Mouse (Mus musculus): ENCODE data around the gene Myo18b. TPM values are rescaled to one million over a fixed set of nuclear protein-coding genes. Genes with fewer than 3 reads are reported as not detected.

The Myo18b gene
- total and polyA plus RNA-seq, 3 experiments = 0.05 TPM; not detected in 2

DNA sequence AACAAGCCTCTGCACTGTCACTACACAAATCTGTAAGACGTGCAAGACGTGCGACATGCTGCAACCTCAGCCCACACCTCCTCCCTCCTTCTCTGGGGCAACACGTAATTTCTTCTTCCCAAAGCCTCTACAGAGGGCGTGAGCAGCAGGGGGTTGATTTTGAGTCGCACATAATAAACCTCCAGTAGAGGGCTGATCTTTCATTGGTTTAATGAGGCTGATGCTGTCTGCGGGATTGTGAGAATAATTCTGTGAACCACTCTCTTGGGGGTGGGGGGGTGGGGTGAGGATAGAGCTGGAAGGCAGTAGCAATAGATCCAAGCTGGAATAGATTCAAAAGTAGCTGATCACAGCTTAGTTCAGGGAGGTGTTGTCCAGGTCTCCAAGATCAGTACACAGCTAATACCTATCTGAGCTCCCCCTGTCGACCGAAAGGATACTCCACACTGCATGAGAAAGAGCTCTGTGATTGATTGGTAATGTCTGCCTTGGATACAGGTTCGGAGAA, 235.2 kb downstream of the Myo18b start:
- Histone ChIP-seq H3K27me3 (ENCODE audit: insufficient read depth, low read length) (no peaks in the 10 kb centered on the region), H3K9me3 (replicated peaks) (peaks cover 94% of the 10 kb centered on the region)

DNA sequence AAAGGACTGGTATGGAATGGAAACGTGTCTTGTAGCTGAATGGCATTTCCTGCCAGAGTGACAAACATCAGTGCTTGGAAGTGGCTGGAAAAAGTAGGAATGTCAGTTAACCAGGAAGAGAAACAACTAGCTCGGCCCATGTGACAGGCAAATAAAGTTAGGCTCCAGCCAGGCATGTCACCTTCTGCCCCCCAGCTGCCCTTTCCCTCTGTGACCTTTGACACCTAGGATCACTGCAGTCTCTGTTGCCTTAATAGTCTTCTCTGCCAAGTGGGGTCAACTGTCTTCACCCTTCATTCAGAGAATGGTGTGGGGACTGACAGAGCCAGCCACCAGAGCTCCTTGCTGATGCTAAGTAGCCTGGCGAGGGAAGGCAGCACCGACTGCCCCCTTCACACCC, 236.9 kb downstream of the Myo18b start:
- H3K9me3 ChIP-seq (replicated peaks) = peaks cover 94% of the 10 kb centered on the region
- no peaks in the 10 kb centered on the region for H3K36me3 ChIP-seq (replicated peaks)
- no peaks in the 10 kb centered on the region for H3K27me3 ChIP-seq (ENCODE audit: insufficient read depth, low read length)
- H3K4me3 ChIP-seq (ENCODE audit: low read depth, low read length) = no peak overlapping the region
- DNase-seq (ENCODE audit: low spot score) = no peak
- no peak for ATAC-seq (ENCODE audit: extremely low read depth, insufficient number of reproducible peaks, low FRiP score, poor library complexity, severe bottlenecking)
- H3K4me1 ChIP-seq (ENCODE audit: insufficient read depth, low read depth, low read length) = no peaks in the 10 kb centered on the region
- TF ChIP-seq TAL1 (conservative IDR thresholded peaks at IDR 0.05; ENCODE audit: low read depth, low read length) (no peak), GATA2 (IDR thresholded peaks at IDR 0.05; ENCODE audit: borderline replicate concordance, low read depth, low read length) (no peak), CTCF (IDR thresholded peaks at IDR 0.05; ENCODE audit: low read depth, low read length) (no peak), GATA1 (IDR thresholded peaks at IDR 0.05; ENCODE audit: borderline replicate concordance, low read length) (no peak)

More for the DNA sequence above, 235.2 kb downstream of the Myo18b start:
- no peak for DNase-seq (ENCODE audit: low spot score)
- Histone ChIP-seq H3K36me3 (replicated peaks) (no peaks in the 10 kb centered on the region), H3K4me3 (ENCODE audit: low read depth, low read length) (no peak overlapping the region), H3K4me1 (ENCODE audit: insufficient read depth, low read depth, low read length) (no peaks in the 10 kb centered on the region)
- no peak for ATAC-seq (ENCODE audit: extremely low read depth, insufficient number of reproducible peaks, low FRiP score, poor library complexity, severe bottlenecking)
- TF ChIP-seq GATA2 (IDR thresholded peaks at IDR 0.05; ENCODE audit: borderline replicate concordance, low read depth, low read length) = no peak

DNA sequence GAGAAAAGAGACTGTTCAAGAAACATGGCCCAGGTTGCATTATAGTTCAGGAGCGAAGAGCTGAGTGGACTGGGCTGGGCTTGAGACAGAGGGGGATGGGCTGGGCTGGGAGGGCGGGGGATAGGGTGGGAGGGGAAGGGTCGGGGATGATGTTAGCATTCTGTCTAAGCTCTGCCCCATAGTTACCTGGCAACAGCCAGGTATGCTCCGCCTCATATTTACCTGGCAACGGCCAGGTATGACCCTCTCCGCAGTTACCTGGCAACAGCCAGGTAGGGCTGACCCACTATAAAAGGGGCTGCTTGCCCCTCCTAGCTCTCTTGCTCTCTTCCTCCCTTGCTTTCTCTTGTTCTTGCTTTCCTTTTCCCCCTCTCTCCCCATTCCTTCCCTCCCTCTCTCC, 239.4 kb downstream of the Myo18b start:
- ATAC-seq (ENCODE audit: extremely low read depth, insufficient number of reproducible peaks, low FRiP score, poor library complexity, severe bottlenecking) (no peak), DNase-seq (ENCODE audit: low spot score) (no peak)
- Histone ChIP-seq H3K9me3 (replicated peaks) (peaks cover 94% of the 10 kb centered on the region), H3K27me3 (ENCODE audit: insufficient read depth, low read length) (no peaks in the 10 kb centered on the region), H3K36me3 (replicated peaks) (no peaks in the 10 kb centered on the region), H3K4me1 (ENCODE audit: insufficient read depth, low read depth, low read length) (no peaks in the 10 kb centered on the region), H3K4me3 (ENCODE audit: low read depth, low read length) (no peak overlapping the region)
- TF ChIP-seq TAL1 (conservative IDR thresholded peaks at IDR 0.05; ENCODE audit: low read depth, low read length) = no peak
- TF ChIP-seq POLR2AphosphoS5 (IDR thresholded peaks at IDR 0.05; ENCODE audit: insufficient replicate concordance, low read depth, low read length) = no peak
- TF ChIP-seq CTCF (IDR thresholded peaks at IDR 0.05; ENCODE audit: low read depth, low read length) = no peak
- no peak for TF ChIP-seq GATA2 (IDR thresholded peaks at IDR 0.05; ENCODE audit: borderline replicate concordance, low read depth, low read length)
- no peak for TF ChIP-seq GATA1 (IDR thresholded peaks at IDR 0.05; ENCODE audit: borderline replicate concordance, low read length)

DNA sequence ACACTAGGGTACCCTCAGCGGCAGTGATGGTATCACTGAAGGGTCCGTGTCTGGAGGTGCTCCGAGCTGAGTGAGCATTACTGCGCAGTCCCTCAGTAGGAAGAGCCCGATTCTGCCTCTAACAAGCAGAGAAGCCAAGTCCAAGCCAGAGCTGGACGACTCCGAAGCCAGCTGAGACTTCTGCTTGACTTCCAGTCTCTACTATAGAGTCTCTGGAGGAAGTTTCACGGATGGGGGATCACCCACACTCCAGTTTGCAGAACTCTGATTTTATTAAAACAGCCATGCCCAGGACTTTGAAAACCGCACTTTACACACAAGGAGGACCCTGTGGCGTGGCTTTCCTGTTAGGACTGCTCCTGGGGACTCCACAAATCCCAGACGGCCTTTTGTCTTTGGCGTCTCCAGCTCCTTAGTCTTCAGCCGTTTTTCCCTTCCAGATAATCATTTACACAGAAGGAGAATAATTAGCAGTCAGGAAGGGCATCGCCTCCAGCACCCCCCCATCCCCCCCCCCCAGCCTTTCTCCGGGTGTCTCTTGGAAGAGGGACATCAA, 240.1 kb downstream of the Myo18b start:
- Histone ChIP-seq H3K36me3 (replicated peaks) (no peaks in the 10 kb centered on the region), H3K4me3 (ENCODE audit: low read depth, low read length) (no peak overlapping the region), H3K4me1 (ENCODE audit: insufficient read depth, low read depth, low read length) (no peaks in the 10 kb centered on the region), H3K27me3 (ENCODE audit: insufficient read depth, low read length) (no peaks in the 10 kb centered on the region), H3K9me3 (replicated peaks) (peaks cover 94% of the 10 kb centered on the region)
- DNase-seq (ENCODE audit: low spot score) (no peak), ATAC-seq (ENCODE audit: extremely low read depth, insufficient number of reproducible peaks, low FRiP score, poor library complexity, severe bottlenecking) (no peak)
- TF ChIP-seq POLR2AphosphoS5 (IDR thresholded peaks at IDR 0.05; ENCODE audit: insufficient replicate concordance, low read depth, low read length) (no peak), CTCF (IDR thresholded peaks at IDR 0.05; ENCODE audit: low read depth, low read length) (no peak), TAL1 (conservative IDR thresholded peaks at IDR 0.05; ENCODE audit: low read depth, low read length) (no peak), GATA1 (IDR thresholded peaks at IDR 0.05; ENCODE audit: borderline replicate concordance, low read length) (no peak), GATA2 (IDR thresholded peaks at IDR 0.05; ENCODE audit: borderline replicate concordance, low read depth, low read length) (no peak)

DNA sequence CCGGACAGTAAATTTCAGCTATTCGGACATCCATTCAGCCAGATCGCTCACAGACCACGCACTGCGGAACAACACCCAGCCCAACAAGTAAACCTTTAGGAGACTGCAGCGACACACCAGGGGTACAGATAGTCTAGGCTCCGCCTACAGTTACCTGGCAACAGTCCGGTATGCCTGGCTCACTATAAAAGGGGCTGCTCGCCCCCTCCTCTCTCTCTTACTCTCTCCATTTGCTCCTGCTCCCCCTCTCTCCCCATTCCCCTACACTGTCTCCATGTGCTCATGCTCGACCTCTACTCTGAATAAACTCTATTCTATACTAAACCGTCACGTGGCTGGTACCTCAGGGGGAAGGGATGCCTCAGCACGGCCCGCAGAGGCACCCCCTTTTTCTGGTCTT, 240.6 kb downstream of the Myo18b start:
- Histone ChIP-seq H3K4me3 (ENCODE audit: low read depth, low read length) (no peak overlapping the region), H3K9me3 (replicated peaks) (peaks cover 94% of the 10 kb centered on the region), H3K4me1 (ENCODE audit: insufficient read depth, low read depth, low read length) (no peaks in the 10 kb centered on the region), H3K36me3 (replicated peaks) (no peaks in the 10 kb centered on the region), H3K27me3 (ENCODE audit: insufficient read depth, low read length) (no peaks in the 10 kb centered on the region)
- ATAC-seq (ENCODE audit: extremely low read depth, insufficient number of reproducible peaks, low FRiP score, poor library complexity, severe bottlenecking) (no peak), DNase-seq (ENCODE audit: low spot score) (no peak)
- TF ChIP-seq POLR2AphosphoS5 (IDR thresholded peaks at IDR 0.05; ENCODE audit: insufficient replicate concordance, low read depth, low read length) (no peak), GATA2 (IDR thresholded peaks at IDR 0.05; ENCODE audit: borderline replicate concordance, low read depth, low read length) (no peak)

DNA sequence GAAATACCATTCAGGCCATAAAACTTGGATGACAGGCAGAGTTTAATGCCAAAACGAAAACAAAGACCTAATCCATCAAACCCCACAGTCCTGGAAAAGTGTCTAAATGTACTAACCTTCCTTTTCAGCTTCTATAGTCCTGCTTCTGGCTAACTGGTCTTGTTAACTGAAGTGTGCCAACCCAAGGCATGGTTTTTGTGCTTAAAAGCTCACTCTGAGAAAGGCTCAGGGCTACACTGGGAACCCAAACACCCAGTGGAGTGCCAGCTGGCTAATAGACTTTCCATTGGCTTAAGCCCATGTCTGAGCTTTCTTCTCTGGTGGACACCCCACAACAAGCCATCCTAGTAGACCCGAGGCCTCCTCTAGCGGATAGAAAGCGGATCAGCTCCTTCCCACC, 244.1 kb downstream of the Myo18b start:
- Histone ChIP-seq H3K4me1 (ENCODE audit: insufficient read depth, low read depth, low read length) (no peaks in the 10 kb centered on the region), H3K4me3 (ENCODE audit: low read depth, low read length) (no peak overlapping the region), H3K36me3 (replicated peaks) (no peaks in the 10 kb centered on the region), H3K27me3 (ENCODE audit: insufficient read depth, low read length) (no peaks in the 10 kb centered on the region), H3K9me3 (replicated peaks) (peaks cover 81% of the 10 kb centered on the region)
- no peak for TF ChIP-seq GATA1 (IDR thresholded peaks at IDR 0.05; ENCODE audit: borderline replicate concordance, low read length)
- TF ChIP-seq GATA2 (IDR thresholded peaks at IDR 0.05; ENCODE audit: borderline replicate concordance, low read depth, low read length) = no peak
- no peak for TF ChIP-seq CTCF (IDR thresholded peaks at IDR 0.05; ENCODE audit: low read depth, low read length)
- no peak for DNase-seq (ENCODE audit: low spot score)
- ATAC-seq (ENCODE audit: extremely low read depth, insufficient number of reproducible peaks, low FRiP score, poor library complexity, severe bottlenecking) = no peak

DNA sequence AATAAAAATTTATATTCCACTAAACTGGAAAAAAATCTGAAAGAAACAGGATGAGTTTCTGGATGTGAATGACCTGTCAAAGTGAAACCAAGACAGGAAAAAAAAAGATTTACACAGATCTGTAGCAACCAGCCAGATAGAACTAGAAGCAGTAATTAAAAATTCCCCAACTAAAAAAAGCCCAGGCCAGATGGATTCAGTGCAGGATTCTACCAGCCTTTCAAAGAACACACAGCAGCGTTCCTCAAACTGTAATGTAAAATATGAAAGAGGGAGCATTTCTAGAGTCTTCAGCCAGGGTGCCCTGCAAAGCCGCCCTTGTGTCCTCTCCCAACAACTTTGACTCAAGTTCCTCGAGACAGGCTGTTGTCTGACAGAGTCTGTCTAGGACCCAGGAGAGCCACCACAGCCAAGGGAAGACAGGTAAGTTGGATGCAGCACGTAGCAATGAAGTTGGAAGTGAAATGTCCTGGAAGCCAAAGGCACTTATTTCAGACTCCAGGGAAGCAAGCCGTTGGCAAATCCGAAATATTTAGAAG, 246.9 kb downstream of the Myo18b start:
- Histone ChIP-seq H3K4me1 (ENCODE audit: insufficient read depth, low read depth, low read length) (no peaks in the 10 kb centered on the region), H3K9me3 (replicated peaks) (peaks cover 83% of the 10 kb centered on the region), H3K27me3 (ENCODE audit: insufficient read depth, low read length) (no peaks in the 10 kb centered on the region), H3K36me3 (replicated peaks) (no peaks in the 10 kb centered on the region), H3K4me3 (ENCODE audit: low read depth, low read length) (no peak overlapping the region)
- TF ChIP-seq GATA2 (IDR thresholded peaks at IDR 0.05; ENCODE audit: borderline replicate concordance, low read depth, low read length) (no peak), CTCF (IDR thresholded peaks at IDR 0.05; ENCODE audit: low read depth, low read length) (no peak), POLR2AphosphoS5 (IDR thresholded peaks at IDR 0.05; ENCODE audit: insufficient replicate concordance, low read depth, low read length) (no peak), GATA1 (IDR thresholded peaks at IDR 0.05; ENCODE audit: borderline replicate concordance, low read length) (no peak)
- ATAC-seq (ENCODE audit: extremely low read depth, insufficient number of reproducible peaks, low FRiP score, poor library complexity, severe bottlenecking) = no peak
- DNase-seq (ENCODE audit: low spot score) = no peak

All from G1E (cell line).